Mouse (Mus musculus): Measurements from ENCODE around the gene Prkag2. TPM values are rescaled to one million over a fixed set of nuclear protein-coding genes. Genes with fewer than 3 reads are reported as not detected.

Prkag2 gene
- polyA plus RNA-seq, 2 experiments: 3.1 to 4.0 TPM

GRCm38 (mm10) chr5:25025309-25026019 is 75.0 kb downstream of the Prkag2 start:
- ATAC-seq (ENCODE audit: insufficient read depth) (no peak), DNase-seq (ENCODE audit: low read depth in 3 of 3, low spot score in 3 of 3) (no peak)
- Histone ChIP-seq H3K4me2 (ENCODE audit: low read depth) (no peak overlapping the region), H3K4me1 (replicated peaks; ENCODE audit: control insufficient read depth in 2 of 2, insufficient read depth in 2 of 2, low read length in 1 of 2) (peaks cover 0 to 14% of the 10 kb centered on the region in 2 experiments; a peak in 2 of 4 replicates), H3K27me3 (ENCODE audit: control insufficient read depth, insufficient read depth, low read length) (no peaks in the 10 kb centered on the region), H3K9me3 (ENCODE audit: control insufficient read depth, low read length) (no peaks in the 10 kb centered on the region), H3K27ac (no peak overlapping the region), H3K36me3 (replicated peaks; ENCODE audit: control insufficient read depth, insufficient read depth, low read depth) (no peaks in the 10 kb centered on the region), H3K4me3 (ENCODE audit: insufficient read depth in 1 of 2, low read depth in 2 of 2, low read length in 2 of 2) (no peak overlapping the region), H3K9ac (replicated peaks) (no peak overlapping the region)
- no peak for TF ChIP-seq EP300 (IDR thresholded peaks at IDR 0.05; ENCODE audit: low read depth)
- no peak for TF ChIP-seq CTCF (IDR thresholded peaks at IDR 0.05; ENCODE audit: low read depth)
- WGBS (ENCODE audit: insufficient replicate concordance): 51% methylated on average over 12 of the region's 12 CpGs

- TF ChIP-seq EP300 (IDR thresholded peaks at IDR 0.05; ENCODE audit: low read depth): no peak
- peak; percentile 83 for TF ChIP-seq CTCF (IDR thresholded peaks at IDR 0.05; ENCODE audit: low read depth)
- DNase-seq (ENCODE audit: low read depth in 3 of 3, low spot score in 3 of 3): no peak
- 39% methylated on average over 4 of the region's 4 CpGs for WGBS (ENCODE audit: insufficient replicate concordance)
Observed at GRCm38 (mm10) chr5:25022904-25023303, 77.5 kb downstream of the Prkag2 start.

GRCm38 (mm10) chr5:25019221-25019620 is 81.2 kb downstream of the Prkag2 start:
- Histone ChIP-seq H3K27me3 (ENCODE audit: control insufficient read depth, insufficient read depth, low read length) (no peaks in the 10 kb centered on the region), H3K4me2 (ENCODE audit: low read depth) (no peak overlapping the region), H3K9me3 (ENCODE audit: control insufficient read depth, low read length) (no peaks in the 10 kb centered on the region), H3K9ac (replicated peaks) (no peak overlapping the region), H3K4me1 (replicated peaks; ENCODE audit: control insufficient read depth in 2 of 2, insufficient read depth in 2 of 2, low read length in 1 of 2) (no peaks in the 10 kb centered on the region), H3K36me3 (replicated peaks; ENCODE audit: control insufficient read depth, insufficient read depth, low read depth) (no peaks in the 10 kb centered on the region), H3K27ac (no peak overlapping the region), H3K4me3 (ENCODE audit: insufficient read depth in 1 of 2, low read depth in 2 of 2, low read length in 2 of 2) (no peak overlapping the region)
- TF ChIP-seq EP300 (IDR thresholded peaks at IDR 0.05; ENCODE audit: low read depth) (no peak), CTCF (IDR thresholded peaks at IDR 0.05; ENCODE audit: low read depth) (no peak)
- 61% methylated on average over 6 of the region's 6 CpGs for WGBS (ENCODE audit: insufficient replicate concordance)
- DNase-seq (ENCODE audit: low read depth in 3 of 3, low spot score in 3 of 3) (no peak), ATAC-seq (ENCODE audit: insufficient read depth) (no peak)

More at GRCm38 (mm10) chr5:25022904-25023303, 77.5 kb downstream of the Prkag2 start:
- no peak overlapping the region for H3K4me2 ChIP-seq (ENCODE audit: low read depth)
- no peaks in the 10 kb centered on the region for H3K9me3 ChIP-seq (ENCODE audit: control insufficient read depth, low read length)
- H3K27me3 ChIP-seq (ENCODE audit: control insufficient read depth, insufficient read depth, low read length): no peaks in the 10 kb centered on the region
- no peaks in the 10 kb centered on the region for H3K36me3 ChIP-seq (replicated peaks; ENCODE audit: control insufficient read depth, insufficient read depth, low read depth)
- H3K4me3 ChIP-seq (ENCODE audit: insufficient read depth in 1 of 2, low read depth in 2 of 2, low read length in 2 of 2): no peak overlapping the region
- ATAC-seq (ENCODE audit: insufficient read depth): no peak
- H3K9ac ChIP-seq (replicated peaks): no peak overlapping the region
- no peaks in the 10 kb centered on the region for H3K4me1 ChIP-seq (replicated peaks; ENCODE audit: control insufficient read depth in 2 of 2, insufficient read depth in 2 of 2, low read length in 1 of 2)
- no peak overlapping the region for H3K27ac ChIP-seq

- no peak for TF ChIP-seq EP300 (IDR thresholded peaks at IDR 0.05; ENCODE audit: low read depth)
- no peak for TF ChIP-seq CTCF (IDR thresholded peaks at IDR 0.05; ENCODE audit: low read depth)
- H3K36me3 ChIP-seq (replicated peaks; ENCODE audit: control insufficient read depth, insufficient read depth, low read depth): no peaks in the 10 kb centered on the region
- no peaks in the 10 kb centered on the region for H3K9me3 ChIP-seq (ENCODE audit: control insufficient read depth, low read length)
- H3K27ac ChIP-seq: no peak overlapping the region
- WGBS (ENCODE audit: insufficient replicate concordance): 57% methylated on average over 4 of the region's 4 CpGs
- ATAC-seq (ENCODE audit: insufficient read depth) (no peak), DNase-seq (ENCODE audit: low read depth in 3 of 3, low spot score in 3 of 3) (no peak)
- H3K4me2 ChIP-seq (ENCODE audit: low read depth): no peak overlapping the region
- peaks cover 0 to 6% of the 10 kb centered on the region in 2 experiments; a peak in 2 of 4 replicates for H3K4me1 ChIP-seq (replicated peaks; ENCODE audit: control insufficient read depth in 2 of 2, insufficient read depth in 2 of 2, low read length in 1 of 2)
- H3K9ac ChIP-seq (replicated peaks): no peak overlapping the region
- H3K4me3 ChIP-seq (ENCODE audit: insufficient read depth in 1 of 2, low read depth in 2 of 2, low read length in 2 of 2): no peak overlapping the region
- no peaks in the 10 kb centered on the region for H3K27me3 ChIP-seq (ENCODE audit: control insufficient read depth, insufficient read depth, low read length)
Observed at GRCm38 (mm10) chr5:25012134-25012533, 88.3 kb downstream of the Prkag2 start.

- ATAC-seq (ENCODE audit: insufficient read depth) (peak; percentile 30; the same call in 1 of the 2 replicates), DNase-seq (ENCODE audit: low read depth in 3 of 3, low spot score in 3 of 3) (peak; percentile 38 to 57 (median 39))
- WGBS (ENCODE audit: insufficient replicate concordance): 8% methylated on average over 8 of the region's 8 CpGs
- Histone ChIP-seq H3K4me3 (ENCODE audit: insufficient read depth in 1 of 2, low read depth in 2 of 2, low read length in 2 of 2) (no peak overlapping the region), H3K4me1 (replicated peaks; ENCODE audit: control insufficient read depth in 2 of 2, insufficient read depth in 2 of 2, low read length in 1 of 2) (peaks cover 0 to 6% of the 10 kb centered on the region in 2 experiments; a peak in 2 of 4 replicates), H3K27me3 (ENCODE audit: control insufficient read depth, insufficient read depth, low read length) (no peaks in the 10 kb centered on the region), H3K9me3 (ENCODE audit: control insufficient read depth, low read length) (no peaks in the 10 kb centered on the region), H3K36me3 (replicated peaks; ENCODE audit: control insufficient read depth, insufficient read depth, low read depth) (no peaks in the 10 kb centered on the region), H3K9ac (replicated peaks) (no peak overlapping the region), H3K27ac (no peak overlapping the region), H3K4me2 (ENCODE audit: low read depth) (peak overlapping the region; percentile 34; the same call in 1 of the 2 replicates)
- TF ChIP-seq CTCF (IDR thresholded peaks at IDR 0.05; ENCODE audit: low read depth) (peak; percentile 93), EP300 (IDR thresholded peaks at IDR 0.05; ENCODE audit: low read depth) (no peak)
Observed at GRCm38 (mm10) chr5:25011019-25011485, 89.4 kb downstream of the Prkag2 start.
